Mouse (Mus musculus) left cerebral cortex, adult 18-20 months (tissue): ENCODE measurements around the gene Coa5. TPM values are rescaled to one million over a fixed set of nuclear protein-coding genes. Genes with fewer than 3 reads are reported as not detected.

Source experiments
- DNase-seq, 2 experiments: peaks; one replicate each; pipeline ENCODE4 v3.0.0; 2021 to 2022; ENCODE audit warnings: low spot score in 2 of 2, mixed read lengths in 1 of 2
- total RNA-seq, 2 experiments: library from RNA; stranded (reverse); gene quantifications; 2 replicates each; pipeline ENCODE4 v1.2.3; 2021

Coa5 gene
- total RNA-seq, 2 experiments from 2014 or later = 66.0 to 66.1 TPM

- DNase-seq = no peak
Measured at GRCm38 (mm10) chr1:37368768-37369385, 61.0 kb downstream of the Coa5 start.

- peak; percentile 76 to 82 for DNase-seq
Measured at GRCm38 (mm10) chr1:37368125-37368524, 61.8 kb downstream of the Coa5 start.

Other genes starting within 250 kb of the Coa5 start
- gene Cnga3, start 215.7 kb downstream of the Coa5 start, total RNA-seq = under 1 TPM in 1 of 2 experiments, not detected in 1; 0.12 TPM
- 100 to 1,000 TPM; 212 to 215 TPM for gene Inpp4a, start 130.2 kb downstream of the Coa5 start, total RNA-seq
- 10 to 100 TPM; 58.5 to 59.5 TPM for gene Unc50, start within 50 bp of the Coa5 start, total RNA-seq
- gene Mgat4a, start 110.9 kb upstream of the Coa5 start, total RNA-seq = 10 to 100 TPM; 31.7 to 35.0 TPM